Mouse (Mus musculus) lung, postnatal 0 days (tissue): ENCODE results near the gene Npas3. TPM values are rescaled to one million over a fixed set of nuclear protein-coding genes. Genes with fewer than 3 reads are reported as not detected.

Experiments used
- ATAC-seq: fragments of 200-750 bp; cut with Nextera tagmentation; 2 replicates; pipeline ENCODE4 v1.8.0; 2017; ENCODE audit warnings: moderate library complexity
- DNase-seq: peaks from one replicate; pipeline ENCODE4 v3.0.0-alpha.2; 2016; ENCODE audit warnings: low spot score
- H3K27ac ChIP-seq: fragments of 300-500 bp; sonication (generic); 2 replicates; pipeline ENCODE4 v1.5.1; 2014; ENCODE audit warnings: antibody characterized with exemption, mild to moderate bottlenecking, low read length, mixed read lengths
- H3K27me3 ChIP-seq: fragments of 300-500 bp; sonication (generic); replicated peaks from 2 replicates; pipeline ENCODE4 v1.6.1; 2014; ENCODE audit warnings: low read length, mixed read lengths; ENCODE audit not compliant: insufficient read depth
- H3K36me3 ChIP-seq: fragments of 300-500 bp; sonication (generic); 2 replicates; pipeline ENCODE4 v1.6.1; 2014; ENCODE audit warnings: low read length, mixed read lengths; ENCODE audit not compliant: insufficient read depth
- H3K4me1 ChIP-seq: fragments of 300-500 bp; sonication (generic); 2 replicates; pipeline ENCODE4 v1.6.1; 2014; ENCODE audit warnings: antibody characterized with exemption, low read depth, low read length, mixed read lengths; ENCODE audit not compliant: insufficient read depth
- H3K4me2 ChIP-seq: fragments of 300-500 bp; sonication (generic); replicated peaks from 2 replicates; pipeline ENCODE4 v1.6.1; 2014; ENCODE audit warnings: low read depth, mild to moderate bottlenecking, low read length, moderate library complexity, mixed read lengths
- H3K4me3 ChIP-seq: fragments of 300-500 bp; sonication (generic); 2 replicates; pipeline ENCODE4 v1.5.1; 2014; ENCODE audit warnings: low read depth, low read length
- H3K9ac ChIP-seq: fragments of 300-500 bp; sonication (generic); replicated peaks from 2 replicates; pipeline ENCODE4 v1.6.1; 2014; ENCODE audit warnings: low read depth, mild to moderate bottlenecking
- H3K9me3 ChIP-seq: fragments of 300-500 bp; sonication (generic); 2 replicates; pipeline ENCODE4 v1.6.1; 2016; ENCODE audit warnings: low read length, mixed read lengths
- CTCF ChIP-seq: IDR thresholded peaks from 2 replicates; pipeline ENCODE4 v1.5.1; 2016; ENCODE audit warnings: antibody characterized with exemption, mild to moderate bottlenecking
- EP300 ChIP-seq: IDR thresholded peaks from 2 replicates; pipeline ENCODE4 v1.6.1; 2016; ENCODE audit warnings: antibody characterized with exemption, mild to moderate bottlenecking, control low read depth
- WGBS: fragments of 180-500 bp; shearing (Covaris S2); extraction: QIAGEN DNeasy Blood & Tissue Kit; methylation state at CpG from one replicate; pipeline ENCODE4 v1.1.7; 2014; 5-methylcytosine and 5-hydroxymethylcytosine counted together
- polyA plus RNA-seq: library from polyadenylated mRNA; unstranded; fragments of >200 nt; fragmentation: Nextera tagmentation; extraction: Ambion mirVana; gene quantifications from 2 replicates; pipeline ENCODE4 v1.2.1, GENCODE M21; 2015

The Npas3 gene
- 0.15 and 0.17 TPM in 2 replicates for polyA plus RNA-seq

GRCm38 (mm10) chr12:53248101-53248727, at the start of gene Npas3:
Gene Npas3, plus strand, starts transcription at chr12:53248677.
- Histone ChIP-seq H3K27ac (no peak within 1 kb of the TSS), H3K9me3 (no peaks in the 10 kb centered on the region), H3K36me3 (no peaks in the 10 kb centered on the region), H3K4me2 (peak within 1 kb of the TSS; percentile 58), H3K9ac (no peak within 1 kb of the TSS), H3K27me3 (peaks cover 60% of the 10 kb centered on the region), H3K4me1 (peaks cover 6% of the 10 kb centered on the region), H3K4me3 (peak within 1 kb of the TSS; percentile 32)
- ATAC-seq (no peak), DNase-seq (no peak)
- TF ChIP-seq EP300 (no peak), CTCF (no peak)
- 2% methylated on average over 24 of the region's 62 CpGs for WGBS

GRCm38 (mm10) chr12:53217141-53217540, 31.3 kb upstream of the Npas3 start:
- no peak overlapping the region for H3K9ac ChIP-seq
- no peaks in the 10 kb centered on the region for H3K27me3 ChIP-seq
- no peaks in the 10 kb centered on the region for H3K9me3 ChIP-seq
- 77% methylated on average over 15 of the region's 15 CpGs for WGBS
- TF ChIP-seq CTCF (no peak), EP300 (no peak)
- no peak overlapping the region for H3K4me2 ChIP-seq
- DNase-seq (no peak), ATAC-seq (no peak)
- no peaks in the 10 kb centered on the region for H3K36me3 ChIP-seq
- no peak overlapping the region for H3K4me3 ChIP-seq
- H3K27ac ChIP-seq, result no peak overlapping the region
- H3K4me1 ChIP-seq, result no peaks in the 10 kb centered on the region

DNA sequence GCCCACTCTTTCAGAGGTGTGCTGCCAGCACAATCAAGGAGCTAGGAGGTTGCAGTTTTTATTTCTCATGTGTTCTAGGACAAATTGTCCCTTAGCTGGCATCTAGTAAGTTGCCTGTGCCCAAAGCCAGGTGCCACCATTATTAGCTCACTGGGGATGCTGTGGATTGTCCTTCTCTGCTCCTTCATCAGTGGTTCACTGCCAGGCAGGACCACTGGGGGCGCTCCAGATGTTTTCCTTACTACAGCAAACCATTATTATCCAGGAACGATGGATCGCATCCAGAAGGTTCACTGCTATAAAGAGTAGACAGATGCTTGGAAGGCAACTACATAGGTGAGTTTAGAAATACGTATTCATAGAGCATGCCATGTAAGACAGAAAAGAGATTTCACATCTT, 25.7 kb upstream of the Npas3 start:
- no peak for ATAC-seq
- 61% methylated on average over 4 of the region's 4 CpGs for WGBS
- no peak for DNase-seq

GRCm38 (mm10) chr12:53227356-53227755, 21.1 kb upstream of the Npas3 start:
- no peaks in the 10 kb centered on the region for H3K9me3 ChIP-seq
- H3K4me3 ChIP-seq, result no peak overlapping the region
- TF ChIP-seq EP300, result no peak
- no peak for TF ChIP-seq CTCF
- no peaks in the 10 kb centered on the region for H3K36me3 ChIP-seq
- DNase-seq (no peak), ATAC-seq (no peak)
- no peaks in the 10 kb centered on the region for H3K27me3 ChIP-seq
- 41% methylated on average over 4 of the region's 4 CpGs for WGBS
- no peaks in the 10 kb centered on the region for H3K4me1 ChIP-seq
- H3K4me2 ChIP-seq, result no peak overlapping the region
- no peak overlapping the region for H3K27ac ChIP-seq
- H3K9ac ChIP-seq, result no peak overlapping the region

More for the DNA sequence above, 25.7 kb upstream of the Npas3 start:
- Histone ChIP-seq H3K27me3 (no peaks in the 10 kb centered on the region), H3K4me1 (no peaks in the 10 kb centered on the region), H3K9ac (no peak overlapping the region), H3K36me3 (no peaks in the 10 kb centered on the region), H3K4me2 (no peak overlapping the region), H3K9me3 (no peaks in the 10 kb centered on the region), H3K4me3 (no peak overlapping the region), H3K27ac (no peak overlapping the region)
- peak; percentile 41 for TF ChIP-seq CTCF
- TF ChIP-seq EP300, result no peak

DNA sequence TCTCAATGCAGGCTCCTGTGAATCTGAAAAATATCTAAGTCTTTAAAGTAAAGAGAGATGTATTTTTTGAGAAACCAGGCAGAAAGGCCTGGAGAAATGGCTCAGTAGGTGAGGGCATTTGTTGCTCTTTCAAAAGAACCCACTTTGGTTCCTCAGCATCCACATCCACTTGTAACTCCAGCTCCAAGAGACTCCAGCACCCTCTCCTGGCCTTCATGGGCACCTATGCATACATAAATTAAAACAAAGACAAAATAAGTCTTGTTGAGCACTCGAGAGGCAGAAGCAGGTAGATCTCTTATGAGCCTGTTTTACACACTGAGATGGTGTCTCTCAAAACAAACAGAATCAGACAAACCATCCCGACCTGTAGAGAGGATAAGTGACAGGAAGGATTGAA, 19.1 kb upstream of the Npas3 start:
- ATAC-seq (no peak), DNase-seq (no peak)
- no peaks in the 10 kb centered on the region for H3K36me3 ChIP-seq
- H3K4me1 ChIP-seq, result no peaks in the 10 kb centered on the region
- H3K27me3 ChIP-seq, result no peaks in the 10 kb centered on the region
- H3K4me2 ChIP-seq, result no peak overlapping the region
- no peak for TF ChIP-seq EP300
- H3K27ac ChIP-seq, result no peak overlapping the region
- H3K9me3 ChIP-seq, result no peaks in the 10 kb centered on the region
- H3K4me3 ChIP-seq, result no peak overlapping the region
- no peak overlapping the region for H3K9ac ChIP-seq
- WGBS, result 57% methylated on average over 2 of the region's 2 CpGs

DNA sequence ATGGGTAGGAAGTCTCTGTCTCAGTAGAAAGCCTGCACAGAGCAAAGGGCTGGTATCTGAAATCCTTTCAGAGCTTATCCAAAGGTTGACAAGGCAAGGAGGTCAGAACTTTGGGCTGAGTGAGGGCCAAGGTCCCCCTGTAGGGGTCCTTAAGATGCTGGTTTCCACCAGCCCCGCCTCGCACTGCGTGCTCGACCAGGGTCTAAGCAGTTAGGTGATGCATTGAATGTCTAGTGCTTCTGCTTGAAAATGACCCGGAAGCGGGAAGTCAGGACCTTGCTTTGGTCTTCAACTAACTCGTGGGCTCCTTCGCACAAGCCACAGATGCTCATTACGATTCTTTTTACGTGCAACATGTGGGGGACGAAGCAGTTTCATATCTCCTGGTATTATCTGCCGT, 2.3 kb upstream of the Npas3 start:
- DNase-seq, result no peak
- WGBS, result 2% methylated on average over 12 of the region's 12 CpGs
- no peak for ATAC-seq
- H3K4me1 ChIP-seq, result peaks cover 6% of the 10 kb centered on the region
- 0 out of 2 replicates have a peak overlapping the region, but pooled peaks have one; percentile 25 for H3K4me2 ChIP-seq
- H3K27ac ChIP-seq, result no peak overlapping the region
- H3K27me3 ChIP-seq, result peaks cover 54% of the 10 kb centered on the region
- H3K4me3 ChIP-seq, result no peak overlapping the region; the same call in 1 of the 2 replicates
- no peak overlapping the region for H3K9ac ChIP-seq
- H3K9me3 ChIP-seq, result no peaks in the 10 kb centered on the region
- no peak for TF ChIP-seq EP300
- no peak for TF ChIP-seq CTCF
- no peaks in the 10 kb centered on the region for H3K36me3 ChIP-seq
